Mouse (Mus musculus) T-helper 1 cell (primary cell): ENCODE measurements around the gene Yap1.

Experiments
- in situ Hi-C: fragments of 300-600 bp; cut with MboI, MseI; formaldehyde crosslinking; loops from one replicate; pipeline ENCODE4 v1.15.1; 2025; ENCODE audit warnings: high pct_unique_total_duplicates

Gene Yap1

GRCm38 (mm10) chr9:7977587-7977986 lies 26.8 kb downstream of the Yap1 start:
- in situ Hi-C loops = loop anchor here (10.0 kb wide), 1 partner anchor 107 kb away; no protein-coding TSS in a partner anchor

- in situ Hi-C loops = loop anchor here (10.0 kb wide), 1 partner anchor 113 kb away; no protein-coding TSS in a partner anchor
Observed at GRCm38 (mm10) chr9:7971993-7972392, 32.4 kb downstream of the Yap1 start.

- in situ Hi-C loops = no loop called here
Observed at GRCm38 (mm10) chr9:7967980-7968379, 36.4 kb downstream of the Yap1 start.

GRCm38 (mm10) chr9:7965590-7965989 lies 38.8 kb downstream of the Yap1 start:
- in situ Hi-C loops = no loop called here

- in situ Hi-C loops = no loop called here
Observed at GRCm38 (mm10) chr9:7963867-7964266, 40.5 kb downstream of the Yap1 start.

- in situ Hi-C loops = no loop called here
Observed at GRCm38 (mm10) chr9:7962915-7963314, 41.5 kb downstream of the Yap1 start.

GRCm38 (mm10) chr9:7961366-7962160 lies 42.8 kb downstream of the Yap1 start:
- in situ Hi-C loops = no loop called here

GRCm38 (mm10) chr9:7960382-7960781 lies 44.0 kb downstream of the Yap1 start:
- in situ Hi-C loops = no loop called here

- in situ Hi-C loops = no loop called here
Observed at GRCm38 (mm10) chr9:7959301-7959700, 45.1 kb downstream of the Yap1 start.

GRCm38 (mm10) chr9:7958025-7958593 lies 46.3 kb downstream of the Yap1 start:
- in situ Hi-C loops = no loop called here

- in situ Hi-C loops = no loop called here
Observed at GRCm38 (mm10) chr9:7957407-7957806, 47.0 kb downstream of the Yap1 start.

- in situ Hi-C loops = no loop called here
Observed at GRCm38 (mm10) chr9:7956400-7956799, 48.0 kb downstream of the Yap1 start.

- in situ Hi-C loops = no loop called here
Observed at GRCm38 (mm10) chr9:7952886-7953285, 51.5 kb downstream of the Yap1 start.

- in situ Hi-C loops = no loop called here
Observed at GRCm38 (mm10) chr9:7950211-7950644, 54.2 kb downstream of the Yap1 start.

GRCm38 (mm10) chr9:7947946-7948345 lies 56.5 kb downstream of the Yap1 start:
- in situ Hi-C loops = no loop called here

- in situ Hi-C loops = no loop called here
Observed at GRCm38 (mm10) chr9:7943796-7944462, 60.5 kb downstream of the Yap1 start.

- in situ Hi-C loops = no loop called here
Observed at GRCm38 (mm10) chr9:7942701-7943100, 61.7 kb downstream of the Yap1 start.

- in situ Hi-C loops = no loop called here
Observed at GRCm38 (mm10) chr9:7940075-7940474, 64.3 kb downstream of the Yap1 start.

GRCm38 (mm10) chr9:7934419-7934818 lies 70.0 kb downstream of the Yap1 start:
- in situ Hi-C loops = no loop called here

GRCm38 (mm10) chr9:7929552-7929951 lies 74.8 kb downstream of the Yap1 start:
- in situ Hi-C loops = no loop called here

- in situ Hi-C loops = no loop called here
Observed at GRCm38 (mm10) chr9:7928866-7929265, 75.5 kb downstream of the Yap1 start.

- in situ Hi-C loops = no loop called here
Observed at GRCm38 (mm10) chr9:7928207-7928793, 76.1 kb downstream of the Yap1 start.
